Mouse (Mus musculus) granulocyte monocyte progenitor cell, adult 5-6 weeks (primary cell): ENCODE data around the gene Gan. TPM values are rescaled to one million over a fixed set of nuclear protein-coding genes. Genes with fewer than 3 reads are reported as not detected.

Source experiments
- total RNA-seq, 2 experiments: library from RNA; stranded (forward) in 1 of 2; stranded (reverse) in 1 of 2; fragments of 200-712, 200-1000 nt in 1 of 2; fragments of >200 nt in 1 of 2; fragmentation: Nextera tagmentation in 1 of 2; gene quantifications; 2 replicates each; pipeline ENCODE4 v1.2.3; 2014 to 2017

Gan gene
- total RNA-seq, 2 experiments from 2014 or later: 3.4 to 5.9 TPM

Other genes with a start within 250 kb of the Gan start
- gene Cmc2, start 236.7 kb upstream of the Gan start, total RNA-seq (2014; fragmentation: Nextera tagmentation): 35.6 and 51.4 TPM in 2 replicates
- 50.7 and 58.2 TPM in 2 replicates for gene Cmc2, start 236.7 kb upstream of the Gan start, total RNA-seq (2017)
- 22.0 and 38.4 TPM in 2 replicates for gene Cenpn, start 236.4 kb upstream of the Gan start, total RNA-seq (2014; fragmentation: Nextera tagmentation)
- 33.9 and 43.1 TPM in 2 replicates for gene Cenpn, start 236.4 kb upstream of the Gan start, total RNA-seq (2017)
- 9.8 and 10.8 TPM in 2 replicates for gene Atmin, start 214.7 kb upstream of the Gan start, total RNA-seq (2014; fragmentation: Nextera tagmentation)
- gene Atmin, start 214.7 kb upstream of the Gan start, total RNA-seq (2017): 10.6 and 15.1 TPM in 2 replicates
- not detected in 2 replicates for gene 1700030J22Rik, start 179.2 kb upstream of the Gan start, total RNA-seq (2014; fragmentation: Nextera tagmentation)
- gene 1700030J22Rik, start 179.2 kb upstream of the Gan start, total RNA-seq (2017): 0.82 TPM in 1 of 2 replicates, not detected in the other
- gene Gcsh, start 164.6 kb upstream of the Gan start, total RNA-seq (2014; fragmentation: Nextera tagmentation): 56.4 and 61.5 TPM in 2 replicates
- gene Gcsh, start 164.6 kb upstream of the Gan start, total RNA-seq (2017): 80.8 and 104 TPM in 2 replicates
- not detected in 2 replicates for gene Pkd1l2, start 75.7 kb upstream of the Gan start, total RNA-seq (2014; fragmentation: Nextera tagmentation)
- gene Pkd1l2, start 75.7 kb upstream of the Gan start, total RNA-seq (2017): not detected in 2 replicates
- gene Bco1, start 62.3 kb upstream of the Gan start, total RNA-seq (2014; fragmentation: Nextera tagmentation): 0.47 and 0.49 TPM in 2 replicates
- gene Bco1, start 62.3 kb upstream of the Gan start, total RNA-seq (2017): 1.1 and 2.3 TPM in 2 replicates
- gene Cmip, start 98.9 kb downstream of the Gan start, total RNA-seq (2014; fragmentation: Nextera tagmentation): 30.7 and 49.5 TPM in 2 replicates
- 6.0 and 11.8 TPM in 2 replicates for gene Cmip, start 98.9 kb downstream of the Gan start, total RNA-seq (2017)